Mouse (Mus musculus) liver, embryonic 15.5 days (tissue): ENCODE data around the gene Nr3c2. TPM values are rescaled to one million over a fixed set of nuclear protein-coding genes. Genes with fewer than 3 reads are reported as not detected.

Experiments used
- ATAC-seq: fragments of 200-750 bp; cut with Nextera tagmentation; 2 replicates; pipeline ENCODE4 v1.8.0; 2017; ENCODE audit warnings: moderate number of reproducible peaks, mild to moderate bottlenecking, moderate library complexity; ENCODE audit not compliant: insufficient read depth
- H3K27ac ChIP-seq: fragments of 300-500 bp; sonication (generic); replicated peaks from 2 replicates; pipeline ENCODE4 v1.5.1; 2015; ENCODE audit warnings: mild to moderate bottlenecking, inconsistent platforms
- H3K27me3 ChIP-seq: fragments of 300-500 bp; sonication (generic); 2 replicates; pipeline ENCODE4 v1.6.1; 2015; ENCODE audit warnings: mild to moderate bottlenecking, inconsistent platforms
- H3K36me3 ChIP-seq: fragments of 300-500 bp; sonication (generic); replicated peaks from 2 replicates; pipeline ENCODE4 v1.6.1; 2015; ENCODE audit warnings: moderate library complexity, mild to moderate bottlenecking, inconsistent platforms
- H3K4me1 ChIP-seq: fragments of 300-500 bp; sonication (generic); replicated peaks from 2 replicates; pipeline ENCODE4 v1.6.1; 2015; ENCODE audit warnings: inconsistent platforms
- H3K4me2 ChIP-seq: fragments of 300-500 bp; sonication (generic); 2 replicates; pipeline ENCODE4 v1.6.1; 2015; ENCODE audit warnings: moderate library complexity, mild to moderate bottlenecking, inconsistent platforms
- H3K4me3 ChIP-seq: fragments of 300-500 bp; sonication (generic); replicated peaks from 2 replicates; pipeline ENCODE4 v1.5.1; 2015; ENCODE audit warnings: mild to moderate bottlenecking, inconsistent platforms
- H3K9ac ChIP-seq: fragments of 300-500 bp; sonication (generic); 2 replicates; pipeline ENCODE4 v1.6.1; 2015; ENCODE audit warnings: moderate library complexity, mild to moderate bottlenecking, inconsistent platforms
- H3K9me3 ChIP-seq: fragments of 300-500 bp; sonication (generic); replicated peaks from 2 replicates; pipeline ENCODE4 v1.6.1; 2016; ENCODE audit warnings: inconsistent platforms
- WGBS: fragments of 180-500 bp; shearing (Covaris S2); methylation state at CpG from one replicate; pipeline ENCODE4 v1.1.7; 2015; ENCODE audit warnings: mixed read lengths; ENCODE audit not compliant: insufficient replicate concordance; 5-methylcytosine and 5-hydroxymethylcytosine counted together
- polyA plus RNA-seq: library from polyadenylated mRNA; unstranded; fragments of >200 nt; fragmentation: Nextera tagmentation; extraction: Ambion mirVana; gene quantifications from 2 replicates; pipeline ENCODE4 v1.2.1, GENCODE M21; 2015

Gene Nr3c2
- polyA plus RNA-seq, 1 experiment from 2014 or later = 1.9 TPM

DNA sequence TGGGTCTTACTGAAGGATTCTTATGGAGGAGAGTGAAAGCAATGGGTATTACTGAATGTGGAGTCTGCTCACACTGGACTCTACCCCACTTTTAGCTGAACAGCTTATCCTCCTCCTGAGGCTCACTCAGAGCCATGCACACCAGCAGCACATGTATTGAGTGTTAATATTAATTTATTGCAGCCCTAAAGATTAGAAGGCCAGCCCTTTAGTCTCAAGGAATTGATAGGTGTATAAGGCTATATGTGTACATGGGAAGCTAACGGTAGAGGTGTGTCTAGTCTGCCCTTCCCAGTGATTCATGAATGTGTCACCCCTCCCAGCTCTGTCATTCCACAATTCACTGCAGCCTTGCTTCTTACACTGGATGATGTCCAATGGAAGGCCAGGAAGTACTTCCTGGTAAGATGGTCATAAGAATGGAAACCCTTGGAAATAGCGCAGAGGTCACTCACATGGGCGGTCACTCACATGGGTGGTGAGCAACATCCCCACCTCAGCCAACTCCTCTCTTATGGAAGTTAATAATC is 156.3 kb downstream of the Nr3c2 start:
- H3K4me3 ChIP-seq = no peak overlapping the region
- no peak overlapping the region for H3K27ac ChIP-seq
- no peaks in the 10 kb centered on the region for H3K9me3 ChIP-seq
- H3K9ac ChIP-seq = no peak overlapping the region
- no peaks in the 10 kb centered on the region for H3K36me3 ChIP-seq
- ATAC-seq = no peak
- no peaks in the 10 kb centered on the region for H3K4me1 ChIP-seq
- H3K4me2 ChIP-seq = no peak overlapping the region
- no peaks in the 10 kb centered on the region for H3K27me3 ChIP-seq
- whole genome bisulfite sequencing = 77% methylated on average over 3 of the region's 3 CpGs

DNA sequence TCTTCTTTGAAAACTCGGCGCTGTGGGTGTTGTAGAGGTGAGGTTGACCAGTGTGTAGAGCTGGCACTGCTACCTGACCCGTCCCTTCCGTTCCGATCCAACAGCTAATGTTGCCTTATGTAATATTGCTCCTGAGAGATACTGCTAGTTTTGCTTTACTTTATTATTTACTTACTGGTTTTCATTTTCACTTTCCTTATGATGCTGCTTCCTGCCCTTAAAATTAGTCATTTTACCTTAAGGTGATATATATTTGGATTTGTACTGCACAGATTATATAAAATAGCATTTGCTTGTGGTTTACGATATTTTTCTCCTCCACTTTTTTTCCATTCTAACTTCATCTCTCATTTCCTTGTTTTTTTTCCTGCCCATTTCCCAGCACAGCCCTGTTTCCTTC is 157.6 kb downstream of the Nr3c2 start:
- ATAC-seq = no peak
- Histone ChIP-seq H3K9ac (no peak overlapping the region), H3K36me3 (no peaks in the 10 kb centered on the region), H3K4me2 (no peak overlapping the region), H3K27ac (no peak overlapping the region), H3K27me3 (no peaks in the 10 kb centered on the region), H3K4me3 (no peak overlapping the region), H3K9me3 (no peaks in the 10 kb centered on the region), H3K4me1 (no peaks in the 10 kb centered on the region)
- WGBS = 76% methylated on average over 6 of the region's 6 CpGs

DNA sequence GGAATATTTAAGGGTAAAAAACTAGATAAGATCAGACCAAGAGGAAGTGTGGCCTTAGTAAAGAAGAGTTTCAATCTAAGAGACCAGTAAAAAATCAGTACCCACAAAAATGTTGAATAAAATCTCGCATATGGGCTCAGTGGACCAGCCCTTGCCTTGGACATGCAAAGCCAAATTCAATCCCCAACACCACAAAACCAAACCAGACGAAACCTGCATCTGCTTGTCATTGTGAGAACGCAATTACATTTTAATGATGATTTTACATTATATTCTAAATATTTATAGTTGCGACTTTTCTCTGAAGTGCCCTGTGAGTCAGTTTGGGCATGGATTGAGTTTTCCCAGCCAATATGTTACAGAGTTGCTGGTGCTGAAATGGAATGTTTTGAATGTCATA is 183.4 kb downstream of the Nr3c2 start:
- no peaks in the 10 kb centered on the region for H3K27me3 ChIP-seq
- ATAC-seq = no peak
- H3K9me3 ChIP-seq = no peaks in the 10 kb centered on the region
- 59% methylated on average over 4 of the region's 4 CpGs for WGBS
- H3K4me2 ChIP-seq = no peak overlapping the region
- no peak overlapping the region for H3K9ac ChIP-seq
- no peaks in the 10 kb centered on the region for H3K36me3 ChIP-seq
- no peak overlapping the region for H3K4me3 ChIP-seq
- H3K4me1 ChIP-seq = no peaks in the 10 kb centered on the region
- no peak overlapping the region for H3K27ac ChIP-seq

DNA sequence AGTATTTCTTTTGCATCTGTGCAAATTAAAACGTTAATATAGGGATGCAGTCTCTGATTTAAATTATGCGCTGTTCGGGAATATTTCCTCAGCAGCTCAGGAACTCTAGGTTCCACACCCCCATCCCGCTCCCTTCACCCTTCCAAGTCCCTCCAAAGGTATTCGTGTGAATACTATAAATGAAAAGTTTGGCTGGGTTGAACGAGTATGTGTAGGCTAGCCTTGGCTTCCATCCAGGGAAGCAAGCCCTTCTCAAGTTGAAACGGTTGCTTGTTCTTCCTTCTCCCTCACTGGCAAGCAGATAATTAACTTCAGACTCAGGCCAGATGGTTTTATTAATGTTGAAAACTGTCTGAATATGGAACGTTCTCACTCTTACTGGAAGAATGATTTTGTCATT is 186.8 kb downstream of the Nr3c2 start:
- no peak overlapping the region for H3K4me2 ChIP-seq
- H3K9ac ChIP-seq = no peak overlapping the region
- WGBS = 71% methylated on average over 8 of the region's 8 CpGs
- no peaks in the 10 kb centered on the region for H3K27me3 ChIP-seq
- no peaks in the 10 kb centered on the region for H3K9me3 ChIP-seq
- H3K36me3 ChIP-seq = no peaks in the 10 kb centered on the region
- no peak for ATAC-seq
- H3K27ac ChIP-seq = no peak overlapping the region
- H3K4me1 ChIP-seq = no peaks in the 10 kb centered on the region
- no peak overlapping the region for H3K4me3 ChIP-seq

DNA sequence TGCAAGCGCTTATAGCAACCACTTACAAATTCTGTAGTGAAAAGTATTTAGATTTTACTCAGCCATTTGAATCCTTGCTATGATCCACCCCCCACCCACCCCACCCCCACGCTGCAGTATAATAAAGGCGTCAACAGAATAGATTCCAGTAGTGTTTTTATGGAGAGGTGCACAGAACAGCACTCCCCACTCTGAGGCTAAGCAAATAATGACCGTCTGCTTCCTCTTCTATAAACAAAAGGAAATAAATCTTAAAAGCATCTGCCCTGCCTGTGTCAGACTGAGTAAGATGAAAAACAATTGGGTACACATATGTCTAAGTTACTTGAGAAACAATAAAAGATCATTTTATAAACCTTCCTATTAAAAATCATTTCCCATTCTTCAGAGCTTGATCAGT is 197.5 kb downstream of the Nr3c2 start:
- Histone ChIP-seq H3K9me3 (no peaks in the 10 kb centered on the region), H3K4me1 (no peaks in the 10 kb centered on the region), H3K27ac (no peak overlapping the region), H3K9ac (no peak overlapping the region), H3K4me3 (no peak overlapping the region), H3K36me3 (no peaks in the 10 kb centered on the region), H3K27me3 (no peaks in the 10 kb centered on the region), H3K4me2 (no peak overlapping the region)
- WGBS = 29% methylated on average over 4 of the region's 4 CpGs
- no peak for ATAC-seq

DNA sequence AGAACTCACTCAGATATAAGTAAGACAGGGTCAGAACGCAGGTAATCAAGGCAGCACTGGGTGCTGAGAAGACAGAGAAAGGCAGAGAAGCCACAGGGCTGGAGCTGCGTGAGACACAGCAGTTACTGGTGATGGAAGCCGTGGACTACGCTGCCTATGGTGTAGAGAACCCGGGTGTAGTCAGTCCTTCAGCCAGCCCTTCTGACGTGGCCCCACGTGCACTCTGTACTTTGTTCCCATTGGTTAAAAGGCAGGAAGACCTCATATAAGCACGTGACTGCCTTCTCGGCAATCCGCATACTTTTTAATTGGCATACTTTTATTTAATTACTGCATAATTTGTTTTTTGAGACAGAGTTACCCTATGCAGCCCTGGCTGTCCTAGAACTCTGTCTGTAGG is 198.9 kb downstream of the Nr3c2 start:
- no peak overlapping the region for H3K4me2 ChIP-seq
- H3K4me1 ChIP-seq = no peaks in the 10 kb centered on the region
- H3K9me3 ChIP-seq = no peaks in the 10 kb centered on the region
- no peaks in the 10 kb centered on the region for H3K36me3 ChIP-seq
- ATAC-seq = no peak
- no peak overlapping the region for H3K4me3 ChIP-seq
- H3K27me3 ChIP-seq = no peaks in the 10 kb centered on the region
- H3K27ac ChIP-seq = no peak overlapping the region
- 66% methylated on average over 10 of the region's 10 CpGs for WGBS
- no peak overlapping the region for H3K9ac ChIP-seq

DNA sequence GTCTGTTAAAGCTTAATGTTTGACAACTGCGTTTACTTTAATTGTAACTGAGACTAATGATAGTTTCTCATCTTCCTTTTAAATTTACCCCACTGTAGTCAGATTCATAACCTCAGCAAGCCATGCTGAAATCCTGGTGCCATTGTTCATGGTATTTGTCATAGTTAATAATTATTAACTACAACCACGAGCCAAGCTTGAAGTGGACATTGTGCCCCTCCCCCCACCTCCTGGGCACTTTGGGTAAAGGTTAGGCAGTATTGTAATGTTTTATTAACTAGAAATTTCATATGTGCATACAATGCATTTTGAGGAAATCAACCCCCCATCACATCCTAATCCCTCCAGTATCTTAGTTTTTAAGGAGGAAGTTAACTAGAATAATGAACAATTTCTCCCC is 201.1 kb downstream of the Nr3c2 start:
- WGBS = 65% methylated on average over 2 of the region's 2 CpGs
- Histone ChIP-seq H3K4me1 (no peaks in the 10 kb centered on the region), H3K9me3 (no peaks in the 10 kb centered on the region), H3K4me2 (no peak overlapping the region), H3K27ac (no peak overlapping the region), H3K27me3 (no peaks in the 10 kb centered on the region), H3K9ac (no peak overlapping the region), H3K4me3 (no peak overlapping the region), H3K36me3 (no peaks in the 10 kb centered on the region)
- no peak for ATAC-seq

DNA sequence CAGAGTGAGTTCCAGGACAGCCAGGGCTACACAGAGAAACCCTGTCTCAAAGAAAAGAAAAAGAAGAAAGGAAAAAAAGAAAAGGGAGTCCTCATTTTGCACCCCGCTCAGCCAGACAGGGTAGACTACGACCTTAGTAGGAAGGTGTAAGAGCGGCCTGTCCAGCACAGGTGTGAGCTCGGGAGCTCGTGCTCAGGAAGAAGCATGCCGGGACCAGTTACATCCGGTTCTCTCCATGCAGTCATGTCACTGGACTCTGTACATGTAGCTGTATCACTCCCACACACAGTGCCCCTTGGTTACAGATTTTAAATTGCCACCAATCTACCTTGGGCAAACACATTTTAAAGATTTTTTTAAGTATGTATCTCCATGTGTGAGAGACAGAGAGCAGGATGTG is 203.6 kb downstream of the Nr3c2 start:
- Histone ChIP-seq H3K27ac (no peak overlapping the region), H3K9ac (no peak overlapping the region), H3K4me2 (no peak overlapping the region), H3K27me3 (no peaks in the 10 kb centered on the region), H3K4me1 (no peaks in the 10 kb centered on the region), H3K4me3 (no peak overlapping the region), H3K9me3 (no peaks in the 10 kb centered on the region), H3K36me3 (no peaks in the 10 kb centered on the region)
- 74% methylated on average over 7 of the region's 7 CpGs for WGBS
- no peak for ATAC-seq

DNA sequence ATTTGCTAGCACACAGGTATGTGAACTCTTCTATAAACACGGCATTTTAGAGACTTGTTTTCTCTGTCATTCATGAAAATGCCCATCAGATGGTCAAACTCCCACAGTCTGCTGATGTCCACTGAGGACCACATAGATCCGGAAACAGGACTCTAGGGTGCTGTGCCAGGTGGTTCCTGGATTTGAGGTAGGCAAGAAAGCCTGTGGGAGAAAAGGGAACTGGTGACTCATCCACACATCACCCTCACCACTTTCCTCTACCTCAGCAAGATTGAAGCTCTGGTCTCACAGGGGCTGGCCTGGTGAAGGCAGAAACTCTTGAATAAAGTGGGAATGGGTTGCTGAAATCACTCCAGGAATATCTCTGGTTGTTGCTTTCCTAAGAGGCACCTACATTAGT is 213.5 kb downstream of the Nr3c2 start:
- ATAC-seq = no peak

DNA sequence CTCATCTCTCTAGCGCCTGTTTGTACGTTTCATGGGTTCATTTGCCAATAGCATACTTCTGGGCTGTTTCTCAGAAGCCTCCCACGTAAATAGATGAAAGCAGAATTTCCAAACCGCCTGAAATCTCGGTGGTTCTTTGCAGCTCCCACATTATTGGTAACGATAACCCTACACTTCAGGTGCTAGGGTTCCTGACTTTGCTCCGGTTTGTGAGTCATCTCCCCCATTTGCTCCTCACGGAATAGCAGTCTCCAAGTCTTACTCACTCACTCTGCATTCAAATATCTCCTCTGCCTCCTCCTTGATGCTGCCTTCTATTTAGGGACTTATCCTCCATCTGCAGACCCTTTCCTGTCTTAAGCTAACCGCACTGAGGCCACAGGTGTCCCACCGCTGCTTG is 215.5 kb downstream of the Nr3c2 start:
- no peak overlapping the region for H3K27ac ChIP-seq
- no peaks in the 10 kb centered on the region for H3K27me3 ChIP-seq
- no peaks in the 10 kb centered on the region for H3K9me3 ChIP-seq
- ATAC-seq = no peak
- 70% methylated on average over 10 of the region's 10 CpGs for WGBS
- H3K36me3 ChIP-seq = no peaks in the 10 kb centered on the region
- H3K4me2 ChIP-seq = no peak overlapping the region
- H3K9ac ChIP-seq = no peak overlapping the region
- no peak overlapping the region for H3K4me3 ChIP-seq
- H3K4me1 ChIP-seq = no peaks in the 10 kb centered on the region

More for the DNA sequence above, 213.5 kb downstream of the Nr3c2 start:
- H3K27ac ChIP-seq = no peak overlapping the region
- H3K27me3 ChIP-seq = no peaks in the 10 kb centered on the region
- H3K36me3 ChIP-seq = no peaks in the 10 kb centered on the region
- no peak overlapping the region for H3K4me3 ChIP-seq
- 50% methylated on average over 2 of the region's 2 CpGs for WGBS
- H3K4me1 ChIP-seq = no peaks in the 10 kb centered on the region
- no peak overlapping the region for H3K9ac ChIP-seq
- H3K4me2 ChIP-seq = no peak overlapping the region
- H3K9me3 ChIP-seq = no peaks in the 10 kb centered on the region

DNA sequence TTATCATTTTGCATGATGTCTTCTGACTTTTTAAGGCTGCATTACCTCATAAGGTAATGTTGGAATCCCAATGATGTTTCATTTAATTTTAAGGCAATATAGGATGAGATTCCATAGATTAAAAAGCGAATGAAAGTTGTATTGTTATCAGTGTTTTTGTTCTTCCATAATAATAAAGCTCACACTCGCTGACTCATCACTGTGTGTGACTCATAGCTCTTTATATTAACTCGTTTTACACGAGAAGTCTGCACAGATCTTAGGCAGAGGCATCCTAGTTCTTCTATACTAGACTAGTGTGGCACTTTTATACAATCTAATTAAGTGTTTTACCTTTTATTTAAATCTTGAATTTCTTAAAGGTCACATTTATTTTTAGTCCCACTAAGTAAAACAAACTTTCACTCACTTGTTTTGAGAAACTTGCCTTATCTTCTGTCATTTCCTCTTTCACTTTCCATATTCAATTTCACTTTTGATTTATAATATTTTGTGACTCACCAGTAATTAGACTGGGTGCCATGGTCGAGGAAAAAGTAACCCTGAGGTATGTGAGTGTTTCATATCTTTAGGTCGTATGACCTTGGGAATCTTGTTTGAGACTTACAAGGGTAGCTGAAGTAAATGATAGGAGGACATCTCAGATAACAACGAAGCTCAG is 217.3 kb downstream of the Nr3c2 start:
- H3K9ac ChIP-seq = no peak overlapping the region
- no peak for ATAC-seq
- no peaks in the 10 kb centered on the region for H3K27me3 ChIP-seq
- H3K36me3 ChIP-seq = no peaks in the 10 kb centered on the region
- no peak overlapping the region for H3K27ac ChIP-seq
- H3K9me3 ChIP-seq = no peaks in the 10 kb centered on the region
- 38% methylated on average over 7 of the region's 7 CpGs for whole genome bisulfite sequencing
- H3K4me3 ChIP-seq = no peak overlapping the region
- no peak overlapping the region for H3K4me2 ChIP-seq
- no peaks in the 10 kb centered on the region for H3K4me1 ChIP-seq
